Comparison of ENCODE assay signal across 11 mouse cellular contexts in genomic region chr12:8774183-8774582, GRCm38 (mm10). TPM values are rescaled to one million over a fixed set of nuclear protein-coding genes. Genes with fewer than 3 reads are reported as not detected.
A peak's percentile ranks its signal among the peaks of the same experiment; 100 is the strongest.
DNase-seq lines count a peak whose midpoint lies in the region; ATAC-seq and TF ChIP-seq lines count a peak whose summit lies in the region.
"Had no signal": no experiment of that assay in that cellular context is flagged by ENCODE, and none has a peak within 500 bp of the region (broad histone marks: within the 10 kb centered on the region; RNA-seq: fewer than 3 reads in every experiment).

No protein-coding gene starts in this region.

- no peak overlapping the region for H3K27ac ChIP-seq in intestine, embryonic 15.5 days
- no peak overlapping the region for H3K27ac ChIP-seq in intestine, postnatal 0 days (ENCODE audit: low read depth, low read length)
- H3K27ac ChIP-seq in embryonic facial prominence, embryonic 12.5 days = no peak overlapping the region
- peak overlapping the region; percentile 89 for H3K27ac ChIP-seq in lung, postnatal 0 days (ENCODE audit: low read length)
- H3K27ac ChIP-seq in heart, embryonic 11.5 days (ENCODE audit: low read depth, low read length) = no peak overlapping the region
- H3K27ac ChIP-seq: kidney, embryonic 15.5 days had no signal

- H3K36me3 ChIP-seq in intestine, embryonic 15.5 days = no peaks in the 10 kb centered on the region
- no peaks in the 10 kb centered on the region for H3K36me3 ChIP-seq in intestine, postnatal 0 days (ENCODE audit: control insufficient read depth, insufficient read depth)
- H3K36me3 ChIP-seq in embryonic facial prominence, embryonic 12.5 days = no peaks in the 10 kb centered on the region
- no peaks in the 10 kb centered on the region for H3K36me3 ChIP-seq in lung, postnatal 0 days (ENCODE audit: insufficient read depth, low read length)
- H3K36me3 ChIP-seq in heart, embryonic 11.5 days (ENCODE audit: control insufficient read depth, insufficient read depth, low read length) = no peaks in the 10 kb centered on the region
- H3K36me3 ChIP-seq: kidney, embryonic 15.5 days had no signal

- H3K4me2 ChIP-seq in intestine, embryonic 15.5 days (replicated peaks) = peak overlapping the region; percentile 85
- no peak overlapping the region for H3K4me2 ChIP-seq in intestine, postnatal 0 days (replicated peaks; ENCODE audit: low read depth)
- peak overlapping the region; percentile 73 for H3K4me2 ChIP-seq in embryonic facial prominence, embryonic 12.5 days (replicated peaks)
- H3K4me2 ChIP-seq in lung, postnatal 0 days (replicated peaks; ENCODE audit: low read depth, low read length) = peak overlapping the region; percentile 90
- H3K4me2 ChIP-seq in heart, embryonic 11.5 days = no peak overlapping the region

- H3K9ac ChIP-seq in intestine, embryonic 15.5 days = no peak overlapping the region
- H3K9ac ChIP-seq in intestine, postnatal 0 days (ENCODE audit: low read depth, low read length) = no peak overlapping the region
- H3K9ac ChIP-seq in embryonic facial prominence, embryonic 12.5 days = peak overlapping the region; percentile 5; the same call in 1 of the 2 replicates
- no peak overlapping the region for H3K9ac ChIP-seq in lung, postnatal 0 days (replicated peaks; ENCODE audit: low read depth)
- no peak overlapping the region for H3K9ac ChIP-seq in heart, embryonic 11.5 days (ENCODE audit: low read depth, low read length)

- no peak for TF ChIP-seq CTCF in intestine, postnatal 0 days (IDR thresholded peaks at IDR 0.05; ENCODE audit: low read depth)
- no peak for TF ChIP-seq CTCF in lung, postnatal 0 days (IDR thresholded peaks at IDR 0.05)

- peak; percentile 30 for DNase-seq in NIH3T3 (ENCODE audit: low read depth)
- peak; percentile 52 for DNase-seq in lung, postnatal 0 days (ENCODE audit: low spot score)
- DNase-seq in thymus, postnatal 36 days = no peak
- DNase-seq: adrenal gland, postnatal 36 days; left cerebral cortex, postnatal 4 days had no signal

- TF ChIP-seq EP300 in lung, postnatal 0 days (IDR thresholded peaks at IDR 0.05) = no peak

- H3K4me1 ChIP-seq in intestine, embryonic 15.5 days (replicated peaks) = peaks cover 39% of the 10 kb centered on the region
- peaks cover 15% of the 10 kb centered on the region; the same call in 1 of the 2 replicates for H3K4me1 ChIP-seq in intestine, postnatal 0 days (replicated peaks; ENCODE audit: control insufficient read depth, insufficient read depth, low read length)
- peaks cover 35% of the 10 kb centered on the region for H3K4me1 ChIP-seq in embryonic facial prominence, embryonic 12.5 days
- H3K4me1 ChIP-seq in lung, postnatal 0 days (ENCODE audit: insufficient read depth, low read depth, low read length) = peaks cover 10% of the 10 kb centered on the region; the same call in 1 of the 2 replicates
- H3K4me1 ChIP-seq in heart, embryonic 11.5 days (ENCODE audit: control insufficient read depth, insufficient read depth, low read length) = 0 out of 2 replicates have a peak, but pooled peaks cover 2% of the 10 kb centered on the region

- no peak for ATAC-seq in intestine, embryonic 15.5 days
- ATAC-seq in intestine, postnatal 0 days = no peak
- no peak for ATAC-seq in embryonic facial prominence, embryonic 12.5 days (ENCODE audit: insufficient number of reproducible peaks, insufficient read depth, low FRiP score, low TSS enrichment)
- no peak for ATAC-seq in lung, postnatal 0 days
- no peak for ATAC-seq in heart, embryonic 11.5 days (replicated peaks; ENCODE audit: insufficient number of reproducible peaks, low FRiP score, low TSS enrichment)

- no peak overlapping the region for H3K4me3 ChIP-seq in intestine, embryonic 15.5 days (replicated peaks)
- H3K4me3 ChIP-seq in intestine, postnatal 0 days (ENCODE audit: low read depth, low read length) = no peak overlapping the region
- peak overlapping the region; percentile 89; the same call in 1 of the 2 replicates for H3K4me3 ChIP-seq in embryonic facial prominence, embryonic 12.5 days
- H3K4me3 ChIP-seq in lung, postnatal 0 days (ENCODE audit: low read depth, low read length) = no peak overlapping the region
- no peak overlapping the region for H3K4me3 ChIP-seq in heart, embryonic 11.5 days (ENCODE audit: low read depth, low read length)
- H3K4me3 ChIP-seq: megakaryocyte, embryonic 14.5 days had no signal

- no peaks in the 10 kb centered on the region for H3K9me3 ChIP-seq in intestine, embryonic 15.5 days
- H3K9me3 ChIP-seq in intestine, postnatal 0 days (ENCODE audit: control insufficient read depth) = no peaks in the 10 kb centered on the region
- H3K9me3 ChIP-seq in embryonic facial prominence, embryonic 12.5 days = no peaks in the 10 kb centered on the region
- no peaks in the 10 kb centered on the region for H3K9me3 ChIP-seq in lung, postnatal 0 days (ENCODE audit: low read length)
- H3K9me3 ChIP-seq in heart, embryonic 11.5 days (replicated peaks; ENCODE audit: control insufficient read depth, low read length) = no peaks in the 10 kb centered on the region
- H3K9me3 ChIP-seq: kidney, embryonic 15.5 days had no signal

- H3K27me3 ChIP-seq in intestine, embryonic 15.5 days (replicated peaks) = no peaks in the 10 kb centered on the region
- H3K27me3 ChIP-seq in intestine, postnatal 0 days (replicated peaks; ENCODE audit: control insufficient read depth, insufficient read depth, low read length) = no peaks in the 10 kb centered on the region
- H3K27me3 ChIP-seq in embryonic facial prominence, embryonic 12.5 days = no peaks in the 10 kb centered on the region
- no peaks in the 10 kb centered on the region for H3K27me3 ChIP-seq in lung, postnatal 0 days (replicated peaks; ENCODE audit: insufficient read depth, low read length)
- H3K27me3 ChIP-seq in heart, embryonic 11.5 days (ENCODE audit: control insufficient read depth, insufficient read depth, low read length) = 0 out of 2 replicates have a peak, but pooled peaks cover 2% of the 10 kb centered on the region

RNA-seq across cellular contexts. Expression of gene Sdc1, which starts 3.1 kb away (rescaled TPM):
- polyA plus RNA-seq in intestine, embryonic 15.5 days (2015; fragmentation: Nextera tagmentation; extraction: Ambion mirVana) = 101 and 106 TPM in 2 replicates
- 43.4 and 46.4 TPM in 2 replicates for polyA plus RNA-seq in intestine, postnatal 0 days (2015; fragmentation: Nextera tagmentation; extraction: Ambion mirVana)
- polyA plus RNA-seq in embryonic facial prominence, embryonic 12.5 days (2016; fragmentation: Nextera tagmentation; extraction: Ambion mirVana) = 173 and 184 TPM in 2 replicates
- 303 and 306 TPM in 2 replicates for polyA plus RNA-seq in lung, postnatal 0 days (2015; fragmentation: Nextera tagmentation; extraction: Ambion mirVana)
- polyA plus RNA-seq in heart, embryonic 11.5 days (2014; fragmentation: Nextera tagmentation; extraction: Ambion mirVana) = 28.5 and 37.3 TPM in 2 replicates

Comparison
In these comparisons a context has a peak if more than half of its experiments do, and no peak if none do; other contexts are left out.
1. H3K4me2 ChIP-seq: peak in intestine, embryonic 15.5 days (single experiment), embryonic facial prominence, embryonic 12.5 days (single experiment) and lung, postnatal 0 days (single experiment); none in intestine, postnatal 0 days (single experiment) and heart, embryonic 11.5 days (single experiment).
2. DNase-seq: peak in NIH3T3 (single experiment) and lung, postnatal 0 days (single experiment); none in thymus, postnatal 36 days (0 of 2).